Mouse (Mus musculus) embryonic facial prominence, embryonic 11.5 days (tissue): Measurements from ENCODE around the gene Adgrf5. TPM values are rescaled to one million over a fixed set of nuclear protein-coding genes. Genes with fewer than 3 reads are reported as not detected.

ENCODE experiments used
- ATAC-seq: fragments of 200-750 bp; cut with Nextera tagmentation; replicated peaks from 2 replicates; pipeline ENCODE4 v1.8.0; 2017; ENCODE audit warnings: low read depth; ENCODE audit not compliant: insufficient number of reproducible peaks, low FRiP score, low TSS enrichment
- DNase-seq: peaks from one replicate; pipeline ENCODE4 v3.0.0-alpha.2; 2015; ENCODE audit warnings: low spot score
- H3K27ac ChIP-seq: fragments of 300-500 bp; sonication (generic); replicated peaks from 2 replicates; pipeline ENCODE4 v1.5.1; 2014; ENCODE audit warnings: mild to moderate bottlenecking, low read depth, low read length, control low read depth
- H3K27me3 ChIP-seq: fragments of 300-500 bp; sonication (generic); 2 replicates; pipeline ENCODE4 v1.6.1; 2014; ENCODE audit warnings: mild to moderate bottlenecking, low read length, moderate library complexity, mixed read lengths; ENCODE audit not compliant: control insufficient read depth, insufficient read depth
- H3K36me3 ChIP-seq: fragments of 300-500 bp; sonication (generic); replicated peaks from 2 replicates; pipeline ENCODE4 v1.6.1; 2014; ENCODE audit warnings: low read depth, mild to moderate bottlenecking, low read length, moderate library complexity, mixed read lengths; ENCODE audit not compliant: control insufficient read depth, insufficient read depth
- H3K4me1 ChIP-seq: fragments of 300-500 bp; sonication (generic); 2 replicates; pipeline ENCODE4 v1.6.1; 2014; ENCODE audit warnings: low read length, mixed read lengths; ENCODE audit not compliant: control insufficient read depth, insufficient read depth
- H3K4me2 ChIP-seq: fragments of 300-500 bp; sonication (generic); 2 replicates; pipeline ENCODE4 v1.6.1; 2014; ENCODE audit warnings: low read depth, mild to moderate bottlenecking, control low read depth, low read length, moderate library complexity
- H3K4me3 ChIP-seq: fragments of 300-500 bp; sonication (generic); 2 replicates; pipeline ENCODE4 v1.5.1; 2014; ENCODE audit warnings: low read depth, low read length, control low read depth
- H3K9ac ChIP-seq: fragments of 300-500 bp; sonication (generic); replicated peaks from 2 replicates; pipeline ENCODE4 v1.6.1; 2014; ENCODE audit warnings: mild to moderate bottlenecking, control low read depth, low read length
- H3K9me3 ChIP-seq: fragments of 300-500 bp; sonication (generic); replicated peaks from 2 replicates; pipeline ENCODE4 v1.6.1; 2016; ENCODE audit warnings: mild to moderate bottlenecking, low read length, inconsistent platforms, mixed read lengths; ENCODE audit not compliant: control insufficient read depth
- WGBS: fragments of 180-500 bp; shearing (Covaris S2); extraction: QIAGEN DNeasy Blood & Tissue Kit; methylation state at CpG from one replicate; pipeline ENCODE4 v1.1.7; 2014; 5-methylcytosine and 5-hydroxymethylcytosine counted together
- polyA plus RNA-seq: library from polyadenylated mRNA; unstranded; fragments of >200 nt; fragmentation: Nextera tagmentation; extraction: Ambion mirVana; gene quantifications from 2 replicates; pipeline ENCODE4 v1.2.1, GENCODE M21; 2014

The Adgrf5 gene
- polyA plus RNA-seq, result 8.2 and 8.5 TPM in 2 replicates

DNA sequence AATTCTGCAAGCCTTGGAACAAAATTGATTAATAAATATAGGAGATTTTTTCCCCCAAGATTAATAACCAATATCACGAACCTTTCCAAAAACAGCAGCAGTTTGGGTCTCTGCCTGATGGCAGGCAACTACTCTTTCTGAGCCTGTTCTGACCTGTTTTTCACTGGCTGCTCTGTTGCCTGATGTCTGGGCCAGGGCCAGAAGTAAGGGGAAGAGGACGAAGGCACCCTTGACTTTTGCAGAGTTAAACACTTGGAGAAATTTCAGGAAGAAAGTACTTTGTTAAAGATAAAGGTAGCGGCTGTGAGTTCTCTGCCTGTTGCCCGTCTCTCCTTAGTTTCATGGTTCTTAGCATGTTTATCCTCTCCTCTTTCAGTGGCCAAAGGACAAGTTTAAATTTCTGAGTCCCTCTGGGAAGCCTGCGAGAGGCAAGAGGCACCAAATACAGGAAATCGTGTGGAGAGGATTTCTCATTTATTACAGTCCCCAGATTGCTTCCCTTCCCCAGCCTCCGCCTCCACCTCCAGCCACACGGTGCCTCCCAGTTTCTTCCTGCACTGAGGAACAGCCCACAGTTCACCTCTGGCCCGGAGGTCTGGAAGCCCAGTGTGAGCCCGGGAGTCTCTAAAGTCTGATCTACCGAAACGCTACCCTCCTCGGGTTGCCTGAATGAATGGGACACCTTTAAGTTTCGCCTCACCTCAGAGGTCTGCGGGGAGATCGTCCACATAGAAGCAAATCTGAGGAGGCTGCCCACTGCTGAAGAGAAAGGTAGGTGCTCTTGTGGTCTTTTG lies at the start of gene Adgrf5:
TSS of gene Adgrf5 (plus strand) at position 626 of the 794 bp plus-strand sequence.
- H3K27me3 ChIP-seq, result no peaks in the 10 kb centered on the region
- no peak within 1 kb of the TSS for H3K27ac ChIP-seq
- no peaks in the 10 kb centered on the region for H3K36me3 ChIP-seq
- no peaks in the 10 kb centered on the region for H3K9me3 ChIP-seq
- H3K4me1 ChIP-seq, result no peaks in the 10 kb centered on the region
- WGBS, result 53% methylated on average over 16 of the region's 16 CpGs
- ATAC-seq, result no peak
- H3K4me3 ChIP-seq, result 0 out of 2 replicates have a peak within 1 kb of the TSS, but pooled peaks have one; percentile 5
- no peak within 1 kb of the TSS for H3K4me2 ChIP-seq
- no peak within 1 kb of the TSS for H3K9ac ChIP-seq
- no peak for DNase-seq

DNA sequence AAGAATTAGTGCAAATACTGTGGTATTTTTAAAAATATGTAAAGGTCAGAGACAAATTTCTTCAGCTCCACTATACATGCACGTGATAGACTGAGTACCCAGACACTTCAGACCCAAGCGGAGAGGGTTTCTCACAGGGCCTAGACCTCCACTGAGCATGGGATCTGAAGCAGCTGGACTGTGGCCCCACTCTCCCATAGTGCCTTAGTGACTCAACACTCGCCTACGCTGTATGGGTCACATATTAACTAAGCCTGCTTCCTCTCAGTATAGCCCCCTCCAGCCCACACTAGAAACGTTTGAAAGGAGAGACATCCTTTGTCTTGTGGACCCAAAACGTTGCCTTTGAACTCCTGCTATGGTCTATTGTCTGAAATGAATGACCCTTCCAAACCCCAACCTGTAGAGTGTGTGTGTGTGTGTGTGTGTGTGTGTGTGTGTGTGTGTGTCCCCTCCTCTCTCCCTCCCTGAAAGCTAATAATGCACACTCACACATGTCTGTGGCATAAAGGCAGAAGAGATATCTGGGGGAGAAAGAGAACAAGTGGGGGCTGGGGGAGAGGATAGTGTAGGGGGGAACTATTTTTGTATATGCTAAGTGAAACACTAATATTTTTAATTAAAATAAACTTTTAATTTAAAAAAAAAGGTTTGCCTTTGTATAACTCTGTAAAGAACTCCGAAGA lies 34.1 kb upstream of the Adgrf5 start:
- Histone ChIP-seq H3K9me3 (no peaks in the 10 kb centered on the region), H3K4me2 (no peak overlapping the region), H3K27ac (no peak overlapping the region), H3K9ac (no peak overlapping the region; the same call in 1 of the 2 replicates), H3K27me3 (no peaks in the 10 kb centered on the region), H3K4me3 (no peak overlapping the region), H3K36me3 (no peaks in the 10 kb centered on the region), H3K4me1 (no peaks in the 10 kb centered on the region)
- WGBS, result 48% methylated on average over 7 of the region's 7 CpGs
- DNase-seq, result no peak
- ATAC-seq, result 0 out of 2 replicates have a peak, but pooled peaks have one; percentile 36

DNA sequence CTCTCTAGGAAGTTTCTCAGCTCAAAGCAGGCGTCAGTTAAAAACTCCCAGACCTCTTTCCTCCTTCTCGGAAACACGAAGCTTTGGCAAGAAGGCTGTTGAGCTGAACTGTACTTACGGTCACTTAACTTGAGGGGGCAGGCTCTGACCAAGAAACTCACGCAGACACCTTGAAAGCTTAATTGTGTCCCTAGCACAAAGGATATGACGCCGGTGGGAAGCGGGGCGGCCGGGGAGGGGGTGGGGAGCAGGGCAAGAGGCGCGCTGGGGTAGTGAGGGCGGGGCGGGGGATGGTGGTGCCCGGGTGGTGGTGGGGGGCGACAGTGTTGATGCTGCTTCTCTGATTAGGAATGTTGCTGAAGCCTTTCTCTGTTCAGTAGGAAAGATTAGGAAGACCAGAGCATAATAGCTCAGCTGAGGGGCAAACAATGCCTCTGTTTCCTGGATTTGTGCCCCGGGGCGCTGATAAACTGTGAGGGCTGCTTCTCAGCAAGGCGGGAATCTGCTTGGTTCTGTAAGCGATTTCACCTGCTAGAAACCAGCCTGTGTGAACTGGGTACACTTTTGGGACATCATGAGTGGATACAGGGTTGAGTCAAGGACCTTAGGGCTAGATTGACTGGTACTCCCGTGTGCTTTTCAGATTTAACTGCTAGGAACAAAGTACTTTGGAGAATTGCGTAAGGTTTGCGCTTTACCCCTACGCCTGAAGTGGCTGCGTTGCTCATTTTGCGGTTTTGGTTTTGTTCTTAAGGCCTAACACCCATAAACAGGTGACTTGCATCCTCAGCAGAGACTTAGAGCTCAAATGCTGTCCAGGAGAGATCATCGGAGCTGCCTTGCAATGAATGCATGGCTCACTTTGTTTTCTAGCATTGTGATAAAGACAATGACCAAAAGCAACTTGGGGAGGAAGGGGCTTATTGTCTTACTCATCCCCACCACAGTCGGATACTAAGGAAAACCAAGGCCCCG lies 33.2 kb upstream of the Adgrf5 start:
- peak overlapping the region; percentile 62 for H3K9ac ChIP-seq
- 11% methylated on average over 29 of the region's 29 CpGs for WGBS

DNA sequence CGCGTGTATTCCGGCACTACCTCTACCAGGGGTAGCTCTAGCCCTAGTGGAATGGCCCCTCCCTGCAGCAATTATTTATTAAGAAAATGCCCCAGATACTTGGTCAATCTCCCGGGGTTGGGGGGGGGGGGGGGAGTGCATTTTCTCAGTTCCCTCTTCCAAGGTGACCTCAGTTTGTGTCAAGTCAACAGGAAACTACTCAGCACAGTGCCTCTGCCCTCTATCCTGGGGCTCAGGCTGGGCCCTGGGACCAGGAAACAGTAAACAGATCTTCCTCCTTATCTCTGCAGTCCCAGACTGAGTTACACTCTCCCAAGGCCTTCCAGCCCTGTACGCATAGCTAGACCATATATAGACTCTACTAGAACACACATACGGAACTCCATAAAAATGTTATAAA lies 32.4 kb upstream of the Adgrf5 start:
- 72% methylated on average over 6 of the region's 6 CpGs for WGBS
- ATAC-seq (no peak), DNase-seq (no peak)
- Histone ChIP-seq H3K27me3 (no peaks in the 10 kb centered on the region), H3K9me3 (no peaks in the 10 kb centered on the region), H3K27ac (no peak overlapping the region), H3K4me1 (no peaks in the 10 kb centered on the region), H3K4me3 (no peak overlapping the region), H3K4me2 (no peak overlapping the region), H3K36me3 (no peaks in the 10 kb centered on the region), H3K9ac (no peak overlapping the region)

More for the DNA sequence above, 33.2 kb upstream of the Adgrf5 start:
- Histone ChIP-seq H3K36me3 (no peaks in the 10 kb centered on the region), H3K9me3 (no peaks in the 10 kb centered on the region), H3K27me3 (no peaks in the 10 kb centered on the region), H3K27ac (no peak overlapping the region), H3K4me3 (peak overlapping the region; percentile 26), H3K4me2 (peak overlapping the region; percentile 61), H3K4me1 (no peaks in the 10 kb centered on the region)
- ATAC-seq (peak; percentile 81), DNase-seq (peak; percentile 88)

DNA sequence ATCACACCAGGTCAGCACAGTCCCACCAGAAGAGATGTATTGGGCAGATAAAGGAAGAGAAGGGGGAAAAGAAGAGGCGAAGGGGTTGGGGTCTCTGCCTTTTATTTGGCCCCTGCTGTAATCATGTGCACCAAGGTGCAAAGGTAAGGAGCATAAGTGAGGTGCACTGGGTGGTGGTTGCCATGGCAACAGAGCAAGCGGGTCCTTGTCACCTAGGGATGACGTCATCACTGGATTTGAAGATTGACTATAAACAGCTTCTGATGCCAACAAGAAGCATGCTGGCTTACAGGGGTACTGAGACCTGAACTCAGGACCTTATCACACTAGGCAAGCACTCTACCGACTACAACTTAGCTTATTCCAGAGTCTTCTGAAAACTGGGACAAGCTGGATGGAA lies 31.0 kb upstream of the Adgrf5 start:
- Histone ChIP-seq H3K9ac (no peak overlapping the region), H3K4me3 (no peak overlapping the region), H3K4me2 (no peak overlapping the region), H3K4me1 (no peaks in the 10 kb centered on the region), H3K9me3 (no peaks in the 10 kb centered on the region), H3K36me3 (no peaks in the 10 kb centered on the region), H3K27me3 (no peaks in the 10 kb centered on the region), H3K27ac (no peak overlapping the region)
- DNase-seq (no peak), ATAC-seq (no peak)
- WGBS, result 87% methylated on average over 4 of the region's 4 CpGs

DNA sequence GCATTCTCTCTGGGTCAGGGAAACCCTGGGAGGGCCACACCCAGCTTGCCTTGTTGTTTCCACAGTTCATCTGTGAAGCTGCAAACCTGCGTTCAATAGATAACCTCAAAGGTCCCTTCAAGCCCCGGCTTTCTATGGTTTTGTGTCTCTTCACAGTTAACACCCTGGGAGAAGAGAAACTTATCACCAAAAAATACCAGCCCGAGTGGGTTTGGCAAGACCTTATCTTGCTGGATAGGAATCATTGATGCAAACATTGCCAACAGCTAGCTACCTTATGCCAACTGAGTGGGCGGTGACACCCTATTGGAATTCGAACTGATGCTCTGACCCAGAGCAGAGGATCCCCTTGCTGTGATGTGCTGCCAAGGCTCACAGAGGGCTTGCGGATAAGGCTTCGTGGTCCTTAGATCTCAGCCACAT lies 30.5 kb upstream of the Adgrf5 start:
- Histone ChIP-seq H3K9me3 (no peaks in the 10 kb centered on the region), H3K27me3 (no peaks in the 10 kb centered on the region), H3K4me2 (no peak overlapping the region), H3K4me3 (no peak overlapping the region), H3K4me1 (no peaks in the 10 kb centered on the region), H3K27ac (no peak overlapping the region), H3K36me3 (no peaks in the 10 kb centered on the region), H3K9ac (no peak overlapping the region)
- 88% methylated on average over 7 of the region's 7 CpGs for WGBS
- no peak for ATAC-seq
- no peak for DNase-seq

- Histone ChIP-seq H3K4me2 (no peak overlapping the region), H3K9ac (no peak overlapping the region), H3K4me1 (no peaks in the 10 kb centered on the region), H3K27me3 (no peaks in the 10 kb centered on the region), H3K27ac (no peak overlapping the region), H3K4me3 (no peak overlapping the region), H3K36me3 (no peaks in the 10 kb centered on the region), H3K9me3 (no peaks in the 10 kb centered on the region)
- no peak for DNase-seq
- 68% methylated on average over 5 of the region's 5 CpGs for WGBS
- no peak for ATAC-seq
Measured at GRCm38 (mm10) chr17:43332686-43333085, 27.6 kb upstream of the Adgrf5 start.
